In the genomic region with DNA sequence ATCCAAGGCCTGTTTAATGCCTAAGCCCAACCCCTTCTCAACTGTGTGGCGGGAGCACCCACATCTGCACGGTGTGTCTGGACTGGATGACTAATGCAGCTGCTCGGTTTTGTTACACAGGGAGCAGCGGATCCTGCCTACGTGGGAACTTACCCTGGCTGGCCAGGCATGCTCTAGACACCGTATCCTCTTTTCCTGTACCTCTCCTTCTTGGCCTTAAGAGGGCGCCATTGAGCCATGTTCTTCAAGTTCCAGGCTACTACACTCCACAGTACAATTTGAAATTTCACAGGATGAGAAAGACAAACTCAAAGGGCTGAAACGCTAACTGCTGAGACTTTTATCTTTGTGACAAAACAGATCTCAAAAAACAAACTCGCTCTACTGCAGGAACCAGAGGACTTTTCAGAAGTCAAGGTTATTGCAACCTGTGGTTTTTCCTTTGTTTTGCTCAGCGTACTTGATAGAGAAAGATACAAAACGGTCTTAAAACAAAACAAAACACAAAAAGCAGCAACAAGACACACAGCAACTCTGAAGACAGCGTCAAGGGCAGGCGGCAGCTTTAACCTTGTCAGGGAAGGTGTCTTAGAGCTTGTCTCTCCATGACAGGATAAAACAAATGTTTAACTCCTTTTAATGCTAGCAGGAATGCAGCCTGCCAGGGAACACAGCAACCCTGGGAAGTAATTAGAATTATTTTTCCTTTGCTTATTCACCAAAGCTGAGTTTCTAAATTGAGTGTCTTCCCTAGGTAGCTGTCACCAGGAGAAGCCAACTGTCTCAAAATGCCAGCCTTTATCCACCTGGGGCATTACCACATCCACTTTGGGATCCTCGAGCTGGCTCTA, we compare ENCODE assay signal across 8 mouse cellular contexts. TPM values are rescaled to one million over a fixed set of nuclear protein-coding genes. Genes with fewer than 3 reads are reported as not detected.
DNase-seq lines count a peak whose midpoint lies in the region; ATAC-seq and TF ChIP-seq lines count a peak whose summit lies in the region.

No protein-coding gene starts in this region.

- H3K36me3 ChIP-seq in heart, embryonic 11.5 days (ENCODE audit: control insufficient read depth, insufficient read depth, low read length), result no peaks in the 10 kb centered on the region
- H3K36me3 ChIP-seq in kidney, embryonic 14.5 days (ENCODE audit: control insufficient read depth, insufficient read depth, low read length), result no peaks in the 10 kb centered on the region
- H3K36me3 ChIP-seq in limb, embryonic 13.5 days, result no peaks in the 10 kb centered on the region
- H3K36me3 ChIP-seq in midbrain, embryonic 15.5 days (replicated peaks), result no peaks in the 10 kb centered on the region
- H3K36me3 ChIP-seq in spleen, adult 2 months (ENCODE audit: control insufficient read depth, insufficient read depth, low read length), result no peaks in the 10 kb centered on the region

- H3K4me1 ChIP-seq in heart, embryonic 11.5 days (ENCODE audit: control insufficient read depth, insufficient read depth, low read length), result peaks cover 9% of the 10 kb centered on the region; the same call in 1 of the 2 replicates
- H3K4me1 ChIP-seq in kidney, embryonic 14.5 days (ENCODE audit: control insufficient read depth, insufficient read depth, low read length), result peaks cover 12% of the 10 kb centered on the region; the same call in 1 of the 2 replicates
- H3K4me1 ChIP-seq in limb, embryonic 13.5 days, result peaks cover 40% of the 10 kb centered on the region
- H3K4me1 ChIP-seq in midbrain, embryonic 15.5 days, result peaks cover 15% of the 10 kb centered on the region
- H3K4me1 ChIP-seq in spleen, adult 2 months (ENCODE audit: control insufficient read depth, insufficient read depth, insufficient read length), result peaks cover 26% of the 10 kb centered on the region

- H3K4me2 ChIP-seq in heart, embryonic 11.5 days, result peak overlapping the region; percentile 45
- H3K4me2 ChIP-seq in kidney, embryonic 14.5 days (replicated peaks; ENCODE audit: low read depth, low read length), result no peak overlapping the region; the same call in 1 of the 2 replicates
- peak overlapping the region; percentile 41; the same call in 1 of the 2 replicates for H3K4me2 ChIP-seq in limb, embryonic 13.5 days (replicated peaks)
- peak overlapping the region; percentile 24; the same call in 1 of the 2 replicates for H3K4me2 ChIP-seq in midbrain, embryonic 15.5 days

- 8% methylated on average over 14 of the region's 14 CpGs for WGBS in heart, embryonic 11.5 days (ENCODE audit: insufficient replicate concordance)
- WGBS in kidney, embryonic 14.5 days, result 11% methylated on average over 14 of the region's 14 CpGs
- 13% methylated on average over 14 of the region's 14 CpGs for WGBS in limb, embryonic 13.5 days
- 9% methylated on average over 14 of the region's 14 CpGs for WGBS in midbrain, embryonic 15.5 days
- 8% methylated on average over 14 of the region's 14 CpGs for WGBS in spleen, adult 2 months

- H3K9me3 ChIP-seq in heart, embryonic 11.5 days (replicated peaks; ENCODE audit: control insufficient read depth, low read length), result no peaks in the 10 kb centered on the region
- no peaks in the 10 kb centered on the region for H3K9me3 ChIP-seq in kidney, embryonic 14.5 days (ENCODE audit: control insufficient read depth, low read length)
- H3K9me3 ChIP-seq in limb, embryonic 13.5 days, result no peaks in the 10 kb centered on the region
- no peaks in the 10 kb centered on the region for H3K9me3 ChIP-seq in midbrain, embryonic 15.5 days

- TF ChIP-seq POLR2A in brain, embryonic 14.5 days (IDR thresholded peaks at IDR 0.05; ENCODE audit: borderline replicate concordance, extremely low read depth, insufficient read depth, insufficient read length, poor library complexity, severe bottlenecking), result no peak
- TF ChIP-seq POLR2A in spleen, adult 2 months (IDR thresholded peaks at IDR 0.05; ENCODE audit: low read depth, low read length), result no peak

- no peak overlapping the region for H3K9ac ChIP-seq in heart, embryonic 11.5 days (ENCODE audit: low read depth, low read length)
- H3K9ac ChIP-seq in kidney, embryonic 14.5 days (ENCODE audit: low read depth, low read length), result no peak overlapping the region
- no peak overlapping the region for H3K9ac ChIP-seq in limb, embryonic 13.5 days
- no peak overlapping the region for H3K9ac ChIP-seq in midbrain, embryonic 15.5 days

- H3K27ac ChIP-seq in heart, embryonic 11.5 days (ENCODE audit: low read depth, low read length), result 0 out of 2 replicates have a peak overlapping the region, but pooled peaks have one; percentile 29
- H3K27ac ChIP-seq in kidney, embryonic 14.5 days (ENCODE audit: low read depth, low read length), result no peak overlapping the region
- no peak overlapping the region for H3K27ac ChIP-seq in limb, embryonic 13.5 days
- peak overlapping the region; percentile 3; the same call in 1 of the 2 replicates for H3K27ac ChIP-seq in midbrain, embryonic 15.5 days
- H3K27ac ChIP-seq in spleen, adult 2 months (ENCODE audit: insufficient read depth, low read length), result peak overlapping the region; percentile 85

- H3K4me3 ChIP-seq in heart, embryonic 11.5 days (ENCODE audit: low read depth, low read length), result no peak overlapping the region
- no peak overlapping the region for H3K4me3 ChIP-seq in kidney, embryonic 14.5 days (ENCODE audit: low read length)
- no peak overlapping the region for H3K4me3 ChIP-seq in limb, embryonic 13.5 days
- H3K4me3 ChIP-seq in midbrain, embryonic 15.5 days, result no peak overlapping the region
- no peak overlapping the region; the same call in 1 of the 2 replicates for H3K4me3 ChIP-seq in spleen, adult 2 months (ENCODE audit: extremely low read depth, insufficient read depth, insufficient read length)

- DNase-seq in brain, embryonic 14.5 days (ENCODE audit: low read depth), result peak; percentile 95
- peak; percentile 65 to 91 for DNase-seq in spleen, adult 2 months (ENCODE audit: low read depth in 1 of 2, low spot score in 2 of 2)

- peak; percentile 85 for TF ChIP-seq CTCF in brain, embryonic 14.5 days (IDR thresholded peaks at IDR 0.05; ENCODE audit: borderline replicate concordance, extremely low read depth, insufficient read depth, insufficient read length)
- peak; percentile 61; the same call in 1 of the 2 replicates for TF ChIP-seq CTCF in spleen, adult 2 months (IDR thresholded peaks at IDR 0.05; ENCODE audit: extremely low read depth, insufficient read depth, insufficient read length, insufficient replicate concordance)

- H3K27me3 ChIP-seq in heart, embryonic 11.5 days (ENCODE audit: control insufficient read depth, insufficient read depth, low read length), result no peaks in the 10 kb centered on the region
- no peaks in the 10 kb centered on the region for H3K27me3 ChIP-seq in kidney, embryonic 14.5 days (ENCODE audit: control insufficient read depth, insufficient read depth, low read length)
- peaks cover 12% of the 10 kb centered on the region; the same call in 1 of the 2 replicates for H3K27me3 ChIP-seq in limb, embryonic 13.5 days
- peaks cover 10% of the 10 kb centered on the region; the same call in 1 of the 2 replicates for H3K27me3 ChIP-seq in midbrain, embryonic 15.5 days (replicated peaks)
- no peaks in the 10 kb centered on the region for H3K27me3 ChIP-seq in spleen, adult 2 months (ENCODE audit: control insufficient read depth, insufficient read depth, low read length)

- peak; percentile 60 for ATAC-seq in CD4-positive, CD25-positive, alpha-beta regulatory T cell, adult 4 months
- peak; percentile 73; the same call in 1 of the 2 replicates for ATAC-seq in erythroblast, adult 5-6 weeks (replicated peaks; ENCODE audit: low FRiP score, poor library complexity, severe bottlenecking)
- peak; percentile 53; the same call in 1 of the 2 replicates for ATAC-seq in heart, embryonic 11.5 days (replicated peaks; ENCODE audit: insufficient number of reproducible peaks, low FRiP score, low TSS enrichment)
- ATAC-seq in kidney, embryonic 14.5 days (ENCODE audit: low FRiP score, low TSS enrichment), result peak; percentile 85
- peak; percentile 87 for ATAC-seq in limb, embryonic 13.5 days (ENCODE audit: low FRiP score, low read depth)
- ATAC-seq in midbrain, embryonic 15.5 days (replicated peaks), result peak; percentile 79

RNA-seq across cellular contexts. Expression of gene Ets1, which starts 44.1 kb away (rescaled TPM):
- polyA plus RNA-seq in CD4-positive, CD25-positive, alpha-beta regulatory T cell, adult 4 months (2017; shearing (Covaris generic)), result 1,000 to 10,000 TPM in 1 of 2 experiments, 100 to 1,000 TPM in 1; 800 to 1,019 TPM
- 10.6 and 15.8 TPM in 2 replicates for polyA plus RNA-seq in brain, embryonic 14.5 days (2012; rRNA removed)
- total RNA-seq in erythroblast, adult 5-6 weeks (2015; ENCODE audit: low replicate concordance), result 5.0 and 6.5 TPM in 2 replicates
- total RNA-seq in erythroblast, adult 5-6 weeks (2017; ENCODE audit: low replicate concordance), result 10.5 and 11.3 TPM in 2 replicates
- polyA plus RNA-seq in heart, embryonic 11.5 days (2014; fragmentation: Nextera tagmentation; extraction: Ambion mirVana), result 38.3 and 53.0 TPM in 2 replicates
- 26.2 and 58.0 TPM in 2 replicates for polyA plus RNA-seq in kidney, embryonic 14.5 days (2014; fragmentation: Nextera tagmentation; extraction: Ambion mirVana)
- 41.3 and 41.8 TPM in 2 replicates for polyA plus RNA-seq in limb, embryonic 13.5 days (2015; fragmentation: Nextera tagmentation; extraction: Ambion mirVana)
- 18.6 and 20.8 TPM in 2 replicates for polyA plus RNA-seq in midbrain, embryonic 15.5 days (2015; fragmentation: Nextera tagmentation; extraction: Ambion mirVana)
- polyA plus RNA-seq in spleen, adult 2 months (2012; rRNA removed), result 115 and 129 TPM in 2 replicates

RNA-seq across cellular contexts. Expression of gene Fli1, which starts 49.3 kb away (rescaled TPM):
- polyA plus RNA-seq in CD4-positive, CD25-positive, alpha-beta regulatory T cell, adult 4 months (2017; shearing (Covaris generic)), result 100 to 1,000 TPM; 105 to 118 TPM
- polyA plus RNA-seq in brain, embryonic 14.5 days (2012; rRNA removed), result 2.5 and 5.3 TPM in 2 replicates
- 27.3 and 30.5 TPM in 2 replicates for total RNA-seq in erythroblast, adult 5-6 weeks (2015; ENCODE audit: low replicate concordance)
- 21.7 and 26.2 TPM in 2 replicates for total RNA-seq in erythroblast, adult 5-6 weeks (2017; ENCODE audit: low replicate concordance)
- 17.1 and 18.7 TPM in 2 replicates for polyA plus RNA-seq in heart, embryonic 11.5 days (2014; fragmentation: Nextera tagmentation; extraction: Ambion mirVana)
- polyA plus RNA-seq in kidney, embryonic 14.5 days (2014; fragmentation: Nextera tagmentation; extraction: Ambion mirVana), result 24.0 and 27.3 TPM in 2 replicates
- 34.3 and 37.9 TPM in 2 replicates for polyA plus RNA-seq in limb, embryonic 13.5 days (2015; fragmentation: Nextera tagmentation; extraction: Ambion mirVana)
- 7.9 and 8.1 TPM in 2 replicates for polyA plus RNA-seq in midbrain, embryonic 15.5 days (2015; fragmentation: Nextera tagmentation; extraction: Ambion mirVana)
- polyA plus RNA-seq in spleen, adult 2 months (2012; rRNA removed), result 24.4 and 31.3 TPM in 2 replicates

Comparison
In these comparisons a context has a peak if more than half of its experiments do, and no peak if none do; other contexts are left out.
1. H3K27ac ChIP-seq: peak in heart, embryonic 11.5 days (single experiment), midbrain, embryonic 15.5 days (single experiment) and spleen, adult 2 months (single experiment); none in kidney, embryonic 14.5 days (single experiment) and limb, embryonic 13.5 days (single experiment).
2. Peak in every context shown above with its lines, with median percentiles within 50 percentile points of each other: ATAC-seq.